Mouse (Mus musculus) embryonic fibroblast, embryonic 13.5 days (primary cell): Measurements from ENCODE around the gene Ceacam1. TPM values are rescaled to one million over a fixed set of nuclear protein-coding genes. Genes with fewer than 3 reads are reported as not detected.
"Not testable (repeated sequence)": the region's sequence is repeated elsewhere in the genome, so short reads cannot be mapped to it uniquely, and the experiment has no call there.

Source experiments
- H3K27ac ChIP-seq: 2 replicates; pipeline ENCODE4 v1.5.1; 2012; ENCODE audit warnings: low read length, control low read depth, inconsistent platforms; ENCODE audit not compliant: insufficient read depth
- H3K4me1 ChIP-seq: 2 replicates; pipeline ENCODE4 v1.6.1; 2011; ENCODE audit warnings: low read length; ENCODE audit not compliant: control insufficient read depth, insufficient read depth
- H3K4me3 ChIP-seq: 2 replicates; pipeline ENCODE4 v1.5.1; 2011; ENCODE audit warnings: mild to moderate bottlenecking, control low read depth, low read length; ENCODE audit not compliant: insufficient read depth
- CTCF ChIP-seq: IDR thresholded peaks from 2 replicates; pipeline ENCODE4 v1.5.1; 2011; ENCODE audit warnings: mild to moderate bottlenecking, control low read depth, low read length, moderate library complexity, borderline replicate concordance; ENCODE audit not compliant: insufficient read depth
- POLR2A ChIP-seq: IDR thresholded peaks from 2 replicates; pipeline ENCODE4 v1.6.1; 2011; ENCODE audit warnings: low read depth, mild to moderate bottlenecking, control low read depth, low read length, moderate library complexity
- polyA plus RNA-seq: library from polyadenylated mRNA; stranded (reverse); fragments of >200 nt; gene quantifications from 2 replicates; pipeline ENCODE4 v1.2.4, GENCODE M21; 2011; ENCODE audit warnings: low read depth; ENCODE audit not compliant: missing spikeins, insufficient read length

Ceacam1 gene
- polyA plus RNA-seq, 1 experiment = not detected

DNA sequence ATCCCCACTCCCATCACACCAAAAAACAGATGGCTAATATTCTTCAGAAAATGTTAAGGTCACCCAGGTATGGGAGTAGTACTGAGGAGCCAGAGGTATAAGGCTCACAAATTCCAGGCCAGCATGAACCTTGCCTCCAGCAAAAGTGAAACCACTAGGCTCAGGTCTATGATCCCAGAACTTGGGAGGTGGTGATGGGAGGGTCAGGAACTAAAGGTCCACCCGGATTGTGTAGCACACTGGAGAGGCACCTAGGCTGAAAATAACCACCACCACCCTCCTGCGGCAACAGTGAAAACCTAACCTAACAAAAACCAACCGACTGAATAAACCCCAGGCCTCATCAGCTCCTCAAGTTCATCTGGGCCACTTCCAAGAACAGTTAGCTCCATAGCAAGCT is 49.1 kb downstream of the Ceacam1 start:
- Histone ChIP-seq H3K4me1 (peaks cover 5% of the 10 kb centered on the region), H3K27ac (no peak overlapping the region), H3K4me3 (no peak overlapping the region)
- TF ChIP-seq CTCF (no peak), POLR2A (no peak)

DNA sequence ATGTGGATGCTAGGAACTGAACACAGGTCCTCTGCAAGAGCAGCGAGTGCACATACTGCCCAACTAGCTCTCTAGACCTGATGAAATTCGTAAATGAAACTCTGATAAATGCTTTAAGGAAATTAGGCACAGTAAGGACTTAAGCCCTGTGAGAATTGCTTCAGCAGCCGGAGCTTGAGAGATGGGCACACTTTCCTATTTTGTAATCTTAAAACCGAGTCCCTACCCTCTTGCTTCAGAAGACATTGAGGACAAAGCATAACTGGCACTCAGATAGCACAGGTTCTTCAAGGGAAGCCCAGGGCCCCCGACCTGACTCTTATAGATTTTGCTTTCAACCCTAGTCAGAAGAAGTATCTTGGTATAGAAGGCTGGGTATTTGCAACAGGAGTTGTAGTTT is 50.3 kb downstream of the Ceacam1 start:
- H3K27ac ChIP-seq = no peak overlapping the region
- no peak for TF ChIP-seq CTCF
- TF ChIP-seq POLR2A = no peak

DNA sequence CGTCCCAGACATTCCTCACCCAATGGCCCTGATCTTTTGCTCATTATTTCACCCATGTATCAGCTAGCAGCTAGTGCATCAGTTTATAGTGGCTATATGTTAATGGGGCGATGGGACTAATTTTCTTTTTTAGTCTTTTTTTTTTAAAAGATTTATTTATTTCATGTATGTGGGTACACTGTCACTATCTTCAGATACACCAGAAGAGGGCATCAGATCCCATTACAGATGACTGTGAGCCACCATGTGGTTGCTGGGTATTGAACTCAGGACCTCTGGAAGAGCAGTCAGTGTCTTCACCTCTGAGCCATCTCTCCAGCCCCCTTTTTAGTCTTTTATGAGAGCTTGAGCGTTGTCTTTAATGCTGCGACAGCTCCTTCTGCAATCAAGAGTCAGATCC is 51.0 kb downstream of the Ceacam1 start:
- H3K4me1 ChIP-seq, H3K4me3 ChIP-seq, H3K27ac ChIP-seq: not testable (repeated sequence)

More for the DNA sequence above, 50.3 kb downstream of the Ceacam1 start:
- Histone ChIP-seq H3K4me1 (peaks cover 5% of the 10 kb centered on the region), H3K4me3 (no peak overlapping the region)

DNA sequence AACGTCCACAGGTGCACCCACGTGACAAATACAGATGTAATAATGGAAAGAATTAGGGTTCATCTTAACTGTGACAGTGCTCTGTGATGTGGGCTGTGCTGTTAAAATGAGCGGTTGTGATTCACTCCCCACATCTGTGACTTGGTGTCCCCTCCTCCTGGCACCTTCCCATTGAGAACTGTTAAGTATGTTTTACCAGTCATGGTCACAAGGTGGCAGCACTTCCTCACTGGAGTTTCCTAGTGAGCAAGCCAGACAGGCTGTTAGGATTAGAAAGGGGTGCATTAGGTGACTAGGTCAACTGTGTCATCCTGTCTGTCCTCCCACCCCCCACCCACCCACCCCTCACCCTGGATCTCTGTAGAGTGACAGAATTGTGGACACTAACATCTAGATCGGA is 53.0 kb downstream of the Ceacam1 start:
- Histone ChIP-seq H3K4me1 (no peaks in the 10 kb centered on the region), H3K4me3 (no peak overlapping the region), H3K27ac (no peak overlapping the region)
- TF ChIP-seq POLR2A = no peak
- peak; percentile 57; the same call in 1 of the 2 replicates for TF ChIP-seq CTCF

DNA sequence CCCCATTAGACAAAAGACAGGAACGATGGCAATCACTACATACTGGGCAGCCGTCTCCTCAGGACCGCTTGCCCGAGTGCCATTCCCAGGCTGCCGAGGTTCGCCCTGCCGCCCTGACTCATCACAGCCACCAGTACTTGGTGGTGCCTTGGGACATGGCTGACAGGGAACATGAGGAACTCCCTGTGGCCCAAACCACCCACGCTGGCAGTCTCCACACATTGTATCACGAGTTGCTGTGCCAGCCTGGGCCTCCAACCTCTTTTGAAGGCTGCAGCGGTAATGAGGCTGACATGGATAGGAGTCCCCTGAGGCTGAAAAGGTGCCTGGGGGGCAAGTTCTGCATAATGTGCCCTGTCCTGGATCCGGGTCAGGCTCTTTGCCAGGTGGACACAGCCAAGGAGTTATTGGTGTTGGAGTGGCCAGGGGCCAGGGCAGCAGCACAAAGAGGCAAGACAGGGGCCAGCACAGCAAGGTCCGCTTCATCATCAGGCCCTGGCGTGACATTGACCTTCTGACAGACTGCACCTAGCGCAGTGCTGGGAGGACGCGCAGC is 55.0 kb downstream of the Ceacam1 start:
- TF ChIP-seq POLR2A (no peak), CTCF (no peak)
- H3K4me3 ChIP-seq = no peak overlapping the region
- H3K27ac ChIP-seq = no peak overlapping the region
- H3K4me1 ChIP-seq = no peaks in the 10 kb centered on the region

DNA sequence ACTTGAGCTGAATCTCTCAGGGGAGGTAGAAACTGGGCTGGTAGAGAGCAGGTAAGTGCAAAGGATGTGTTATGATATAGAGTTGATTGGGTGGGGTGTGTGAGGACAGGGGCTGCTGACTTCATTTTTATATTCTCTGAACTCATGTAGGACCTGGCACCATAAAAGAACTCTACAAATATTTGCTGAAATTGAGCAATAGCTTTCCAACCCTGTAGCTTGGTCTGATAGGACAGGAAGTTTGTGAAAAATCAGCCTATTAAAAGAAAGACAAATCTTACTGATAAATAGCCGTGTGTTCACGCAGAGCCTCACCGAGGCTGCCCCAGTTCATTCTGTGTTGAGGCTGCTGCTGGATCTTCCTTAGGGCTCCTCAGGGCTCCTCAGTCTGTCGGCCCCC is 57.5 kb downstream of the Ceacam1 start:
- H3K4me3 ChIP-seq = no peak overlapping the region
- no peak overlapping the region for H3K27ac ChIP-seq
- TF ChIP-seq CTCF (no peak), POLR2A (no peak)
- no peaks in the 10 kb centered on the region for H3K4me1 ChIP-seq

DNA sequence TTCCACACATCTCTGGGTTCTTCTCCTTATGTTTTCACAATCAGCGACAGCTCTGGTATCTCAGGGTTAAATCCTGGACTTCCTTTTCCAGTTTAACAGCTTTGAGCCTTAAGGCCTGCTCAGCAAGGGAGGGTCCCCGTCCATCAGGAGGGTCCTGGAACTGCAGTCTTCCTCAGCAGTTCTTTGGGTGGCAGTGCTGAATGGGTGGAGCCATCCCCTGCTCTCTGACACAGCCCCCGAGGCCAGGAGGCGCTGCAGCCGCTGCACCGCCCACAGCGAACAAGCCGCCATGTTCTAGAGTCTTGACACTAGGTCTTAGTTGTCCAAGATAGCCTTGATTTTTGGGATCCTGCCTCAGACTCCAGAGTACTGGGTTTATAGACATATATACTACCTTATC is 57.9 kb downstream of the Ceacam1 start:
- H3K4me3 ChIP-seq = no peak overlapping the region
- H3K4me1 ChIP-seq = no peaks in the 10 kb centered on the region
- H3K27ac ChIP-seq = no peak overlapping the region
- TF ChIP-seq CTCF = no peak
- no peak for TF ChIP-seq POLR2A

DNA sequence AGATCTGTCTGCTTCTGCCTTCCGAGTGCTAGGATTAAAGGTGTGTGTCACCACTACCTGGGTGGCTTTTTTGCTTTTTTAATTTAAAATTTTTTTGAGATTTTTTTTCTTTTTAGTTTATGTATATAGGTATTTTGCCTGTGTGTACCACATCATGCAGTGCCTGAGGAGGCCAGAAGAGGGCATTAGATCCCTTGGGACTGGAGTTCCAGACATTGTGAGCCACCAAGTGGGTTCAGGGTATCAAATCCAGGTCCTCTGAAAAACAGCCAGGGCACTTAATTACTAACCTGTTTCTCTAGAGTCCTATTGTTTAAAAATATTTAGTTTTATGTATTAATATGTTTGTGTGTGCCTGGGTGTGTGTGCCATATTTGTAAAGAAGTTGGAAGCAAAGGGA is 59.8 kb downstream of the Ceacam1 start:
- Histone ChIP-seq H3K27ac (no peak overlapping the region), H3K4me3 (no peak overlapping the region), H3K4me1 (no peaks in the 10 kb centered on the region)
- TF ChIP-seq POLR2A = no peak
- TF ChIP-seq CTCF = peak; percentile 17; the same call in 1 of the 2 replicates

DNA sequence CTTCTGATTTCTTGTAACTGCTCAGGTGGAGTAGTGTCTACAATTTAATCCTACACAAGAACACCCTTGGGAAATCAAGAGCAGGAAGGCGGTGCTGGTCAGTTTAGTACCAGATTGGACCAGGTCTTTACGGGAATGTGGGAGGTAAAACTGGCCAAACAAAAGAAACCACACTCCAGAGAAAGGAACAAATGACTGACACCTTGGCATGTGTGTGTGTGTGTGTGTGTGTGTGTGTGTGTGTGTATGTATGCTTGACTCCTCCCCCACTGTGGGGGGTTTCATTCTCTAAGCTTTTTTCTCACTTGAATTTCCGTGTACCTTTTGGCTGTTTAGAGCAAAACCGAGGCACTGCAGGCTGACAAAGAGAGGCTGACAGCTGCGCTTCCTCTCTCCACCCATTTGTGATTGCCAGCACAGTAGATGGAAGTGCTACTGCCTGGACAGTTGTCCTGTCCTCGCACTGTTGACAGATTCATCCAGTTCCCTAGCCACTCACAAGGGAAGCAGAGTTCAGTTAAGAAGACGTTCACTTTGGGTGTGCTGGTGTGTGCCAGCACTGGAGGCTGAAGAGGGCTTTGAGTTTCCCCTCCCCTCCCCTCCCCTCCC is 64.5 kb downstream of the Ceacam1 start, which contains the start of gene Cxcl17:
Cxcl17 (minus strand) TSS at position 54 of the 609 bp plus-strand sequence.
- TF ChIP-seq POLR2A = no peak
- no peak for TF ChIP-seq CTCF
- Histone ChIP-seq H3K27ac (no peak within 1 kb of the TSS), H3K4me3 (no peak within 1 kb of the TSS), H3K4me1 (peaks cover 6% of the 10 kb centered on the region)

DNA sequence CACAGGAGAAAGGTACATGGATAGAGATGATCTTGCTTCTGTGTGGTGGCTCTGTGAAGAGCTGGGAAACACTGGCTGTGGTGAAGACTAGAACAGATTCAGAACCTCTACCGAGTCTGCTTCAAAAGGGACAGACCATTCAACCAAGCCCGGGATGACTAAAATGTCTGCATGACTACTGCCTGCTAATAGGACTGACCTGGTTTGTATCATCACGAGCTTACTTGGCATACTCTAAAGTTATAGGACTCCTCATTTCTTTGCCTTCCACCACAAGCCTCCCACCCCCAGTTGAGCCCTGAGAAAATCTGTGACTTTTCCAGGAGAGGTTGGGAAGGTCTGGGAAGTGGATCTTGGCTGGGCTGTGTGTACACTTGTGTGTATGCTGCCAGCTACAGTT is 65.5 kb downstream of the Ceacam1 start:
- TF ChIP-seq CTCF (no peak), POLR2A (no peak)
- Histone ChIP-seq H3K4me3 (no peak overlapping the region), H3K27ac (no peak overlapping the region), H3K4me1 (peaks cover 6% of the 10 kb centered on the region)

Other genes starting within 250 kb of the Ceacam1 start
- gene Gsk3a, start 239.8 kb downstream of the Ceacam1 start, polyA plus RNA-seq = 70.6 and 72.5 TPM in 2 replicates
- gene Erf, start 226.8 kb downstream of the Ceacam1 start, polyA plus RNA-seq = 64.5 and 70.9 TPM in 2 replicates
- gene Cic, start 209.9 kb downstream of the Ceacam1 start, polyA plus RNA-seq = 138 and 152 TPM in 2 replicates
- 46.2 and 48.8 TPM in 2 replicates for gene Pafah1b3, start 179.6 kb downstream of the Ceacam1 start, polyA plus RNA-seq
- not detected in 2 replicates for gene Prr19, start 176.2 kb downstream of the Ceacam1 start, polyA plus RNA-seq
- gene Tmem145, start 171.5 kb downstream of the Ceacam1 start, polyA plus RNA-seq = not detected in 2 replicates
- gene Megf8, start 160.4 kb downstream of the Ceacam1 start, polyA plus RNA-seq = 32.9 and 38.3 TPM in 2 replicates
- not detected in 2 replicates for gene Cnfn, start 107.9 kb downstream of the Ceacam1 start, polyA plus RNA-seq
- 4.6 and 19.4 TPM in 2 replicates for gene Lipe, start 78.9 kb downstream of the Ceacam1 start, polyA plus RNA-seq
- gene Cxcl17, start 64.7 kb downstream of the Ceacam1 start, polyA plus RNA-seq = not detected in 2 replicates
- gene Ceacam2, start 62.3 kb upstream of the Ceacam1 start, polyA plus RNA-seq = not detected in 2 replicates
- not detected in 2 replicates for gene Erich4, start 138.3 kb upstream of the Ceacam1 start, polyA plus RNA-seq
- gene Dmac2, start 141.8 kb upstream of the Ceacam1 start, polyA plus RNA-seq = 8.2 and 16.7 TPM in 2 replicates
- gene B3gnt8, start 149.1 kb upstream of the Ceacam1 start, polyA plus RNA-seq = 0.68 and 0.83 TPM in 2 replicates
- 15.5 and 16.4 TPM in 2 replicates for gene Bckdha, start 181.4 kb upstream of the Ceacam1 start, polyA plus RNA-seq
- gene Exosc5, start 181.6 kb upstream of the Ceacam1 start, polyA plus RNA-seq = 21.6 and 25.3 TPM in 2 replicates
- 0.73 TPM in 1 of 2 replicates, not detected in the other for gene Tmem91, start 197.6 kb upstream of the Ceacam1 start, polyA plus RNA-seq
- gene B9d2, start 203.2 kb upstream of the Ceacam1 start, polyA plus RNA-seq = 7.8 and 13.1 TPM in 2 replicates
- gene Tgfb1, start 209.4 kb upstream of the Ceacam1 start, polyA plus RNA-seq = 48.0 and 60.5 TPM in 2 replicates
- 31.5 and 32.0 TPM in 2 replicates for gene Ccdc97, start 241.5 kb upstream of the Ceacam1 start, polyA plus RNA-seq